Mouse (Mus musculus): ENCODE data around the gene Adgrd1.

Gene Adgrd1

GRCm38 (mm10) chr5:129161372-129162051 is 65.0 kb downstream of the Adgrd1 start:
- peak in 1 of 2 experiments; percentile 9 for DNase-seq

GRCm38 (mm10) chr5:129163416-129163815 is 66.9 kb downstream of the Adgrd1 start:
- DNase-seq, result no peak

- DNase-seq, result no peak
Observed at GRCm38 (mm10) chr5:129164091-129164490, 67.5 kb downstream of the Adgrd1 start.

GRCm38 (mm10) chr5:129164911-129165584 is 68.5 kb downstream of the Adgrd1 start:
- no peak for DNase-seq

- DNase-seq, result no peak
Observed at GRCm38 (mm10) chr5:129165595-129165994, 69.0 kb downstream of the Adgrd1 start.

DNA sequence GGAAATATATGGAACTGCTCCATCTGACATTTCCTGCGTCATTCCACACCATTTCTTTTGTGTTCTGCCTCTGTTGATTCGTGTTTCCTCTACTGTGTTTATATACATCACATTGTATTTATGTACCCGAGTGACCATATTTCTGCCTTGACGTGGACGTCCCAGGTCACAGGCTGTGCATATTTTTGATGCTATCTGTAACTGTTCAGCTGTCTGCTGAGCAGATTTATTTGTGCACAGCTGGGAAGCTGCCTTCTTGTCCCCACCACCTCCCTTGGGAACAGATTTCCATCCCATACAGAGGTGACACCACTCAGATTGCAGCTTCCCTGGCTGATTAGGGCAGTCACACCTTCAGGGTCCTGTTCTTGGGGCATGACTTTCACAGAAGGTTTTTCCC is 72.5 kb downstream of the Adgrd1 start:
- no peak for DNase-seq

GRCm38 (mm10) chr5:129169567-129169966 is 73.0 kb downstream of the Adgrd1 start:
- no peak for DNase-seq

DNA sequence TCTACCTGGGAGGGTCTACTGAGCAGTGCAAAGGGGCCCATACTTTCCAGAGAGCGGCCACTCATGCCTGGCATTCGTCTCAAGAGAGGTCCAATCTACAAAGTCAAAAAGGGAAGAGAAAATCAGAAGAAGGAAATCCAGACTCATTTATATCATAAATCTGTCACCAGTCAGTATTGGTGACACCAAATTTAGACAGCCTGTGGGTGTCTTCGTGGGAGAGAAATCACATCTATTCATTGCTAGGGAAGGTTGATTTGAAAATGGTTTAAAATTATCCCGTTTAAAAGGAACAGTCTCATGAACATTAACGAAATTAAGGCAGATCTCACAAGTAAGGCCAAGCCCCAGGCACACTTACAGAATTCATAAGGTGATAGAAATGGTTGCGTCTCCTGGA is 76.0 kb downstream of the Adgrd1 start:
- DNase-seq, result no peak

DNA sequence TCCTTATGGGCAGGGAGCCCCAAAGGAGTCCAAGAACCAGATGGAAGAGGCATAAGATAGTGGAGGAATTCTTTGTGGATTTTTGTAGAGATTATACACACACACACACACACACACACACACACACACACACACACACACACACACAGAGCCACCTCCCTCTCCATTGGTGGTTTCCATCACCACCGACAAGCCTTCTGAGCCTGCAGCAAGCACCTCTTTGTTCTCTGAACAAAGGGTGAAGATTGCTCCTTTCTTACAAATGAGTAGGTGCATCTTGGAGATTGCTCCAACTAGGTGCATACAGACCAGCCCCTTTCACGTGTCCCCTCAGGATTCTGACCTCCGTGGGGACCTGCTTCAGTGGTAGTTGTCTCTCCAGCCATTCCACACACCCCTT is 79.4 kb downstream of the Adgrd1 start:
- DNase-seq, result no peak

- DNase-seq, result peak; percentile 73 to 79
Observed at GRCm38 (mm10) chr5:129177697-129178511, 81.4 kb downstream of the Adgrd1 start.

DNA sequence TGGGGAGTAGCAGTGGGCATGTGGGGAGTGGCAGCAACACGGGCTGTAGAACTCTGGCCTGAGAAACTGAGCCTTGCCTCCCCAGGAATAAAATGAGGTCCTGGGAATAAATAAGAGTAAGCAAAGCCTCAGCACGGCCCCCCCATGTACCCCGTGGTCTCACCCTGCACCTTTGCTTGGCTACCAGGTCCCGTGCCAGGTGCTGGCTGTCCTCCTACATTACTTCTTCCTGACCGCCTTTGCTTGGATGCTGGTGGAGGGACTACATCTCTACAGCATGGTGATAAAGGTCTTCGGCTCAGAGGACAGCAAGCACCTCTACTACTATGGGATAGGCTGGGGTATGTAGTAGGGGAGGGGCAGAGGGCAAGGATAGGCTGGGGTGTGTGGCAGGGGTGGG is 82.8 kb downstream of the Adgrd1 start:
- no peak for DNase-seq

DNA sequence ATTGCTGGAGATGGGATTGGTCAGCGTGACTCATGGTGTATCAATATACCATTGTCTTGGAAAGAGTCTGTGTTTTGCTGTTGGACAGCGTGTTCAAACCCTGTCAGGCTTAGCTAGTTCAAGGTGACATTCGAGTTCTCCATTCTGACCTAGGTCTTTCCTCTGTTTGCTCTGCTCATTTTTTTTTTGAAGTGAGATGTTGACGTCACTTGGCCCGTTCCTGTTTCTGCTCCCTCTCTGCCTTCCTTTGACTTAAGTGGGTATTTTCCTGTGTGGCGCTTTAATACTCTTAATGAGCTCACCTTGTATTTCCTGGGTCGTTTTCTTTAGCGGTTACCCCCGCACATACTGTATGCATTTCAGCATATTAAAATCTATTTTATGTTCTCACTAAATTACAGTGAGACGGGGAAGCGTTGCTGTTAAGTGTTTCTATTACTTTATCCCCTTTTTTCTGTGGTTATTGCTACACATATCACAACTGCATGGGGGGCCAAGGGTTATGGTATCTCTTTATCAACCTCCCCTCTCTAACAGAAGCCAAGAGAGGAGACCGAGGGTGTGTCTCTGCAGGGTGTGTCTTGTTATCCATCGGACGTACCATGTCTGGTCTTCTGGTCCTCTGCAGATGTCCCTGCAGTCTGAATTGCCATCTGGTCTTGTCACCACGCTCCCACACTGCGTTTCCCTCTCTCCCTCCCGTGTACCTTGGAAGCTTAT is 83.6 kb downstream of the Adgrd1 start:
- DNase-seq, result no peak

DNA sequence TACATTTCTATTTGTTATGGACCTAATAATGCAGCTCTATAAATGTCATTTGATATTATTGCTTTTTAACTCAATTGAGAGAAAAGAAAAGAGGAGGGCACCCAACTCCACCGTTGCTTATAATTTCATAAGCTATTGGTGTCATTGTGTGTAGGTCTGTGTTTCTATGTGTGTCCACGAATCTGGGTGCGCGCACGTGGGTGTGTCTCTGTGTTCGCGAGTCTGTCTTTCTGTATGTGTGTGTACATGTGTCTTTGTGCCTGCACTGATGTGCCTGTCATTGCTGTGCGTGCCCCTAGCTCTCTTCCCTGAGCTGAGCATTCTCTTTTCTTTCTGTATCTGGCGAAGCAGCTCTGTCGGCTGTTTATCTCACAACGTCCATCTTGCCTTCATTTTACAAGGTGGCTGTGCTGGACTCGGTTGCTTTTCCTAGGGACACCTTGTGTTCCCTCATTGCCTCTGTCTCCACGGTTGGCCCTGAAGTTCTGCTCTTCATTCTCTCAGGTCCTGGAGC is 84.2 kb downstream of the Adgrd1 start:
- DNase-seq, result no peak

GRCm38 (mm10) chr5:129181450-129181849 is 84.9 kb downstream of the Adgrd1 start:
- DNase-seq, result no peak

DNA sequence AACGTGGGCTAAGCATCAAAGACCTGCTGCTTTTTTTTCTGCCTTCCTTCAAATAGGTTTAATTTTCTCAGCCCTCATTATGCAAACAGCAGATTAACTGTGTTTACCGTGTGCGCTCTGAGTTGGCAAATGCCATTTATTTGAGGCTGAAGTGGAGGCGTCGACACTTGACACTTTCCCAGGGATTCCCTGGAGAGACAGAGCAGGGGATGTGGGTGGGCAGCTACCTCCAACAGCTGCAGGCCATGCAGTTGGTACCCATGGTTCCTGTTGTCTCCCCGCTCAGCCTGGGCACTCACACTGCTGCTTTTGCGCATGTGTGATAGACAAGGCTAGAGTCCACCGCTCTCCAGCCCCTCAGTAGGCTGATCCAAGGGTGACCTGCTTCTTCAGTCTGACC is 86.0 kb downstream of the Adgrd1 start:
- no peak for DNase-seq

GRCm38 (mm10) chr5:129186260-129186659 is 89.7 kb downstream of the Adgrd1 start:
- DNase-seq, result peak; percentile 28 to 42

GRCm38 (mm10) chr5:129186926-129187325 is 90.4 kb downstream of the Adgrd1 start:
- DNase-seq, result no peak

GRCm38 (mm10) chr5:129189071-129189470 is 92.5 kb downstream of the Adgrd1 start:
- no peak for DNase-seq

- no peak for DNase-seq
Observed at GRCm38 (mm10) chr5:129190077-129190476, 93.5 kb downstream of the Adgrd1 start.

DNA sequence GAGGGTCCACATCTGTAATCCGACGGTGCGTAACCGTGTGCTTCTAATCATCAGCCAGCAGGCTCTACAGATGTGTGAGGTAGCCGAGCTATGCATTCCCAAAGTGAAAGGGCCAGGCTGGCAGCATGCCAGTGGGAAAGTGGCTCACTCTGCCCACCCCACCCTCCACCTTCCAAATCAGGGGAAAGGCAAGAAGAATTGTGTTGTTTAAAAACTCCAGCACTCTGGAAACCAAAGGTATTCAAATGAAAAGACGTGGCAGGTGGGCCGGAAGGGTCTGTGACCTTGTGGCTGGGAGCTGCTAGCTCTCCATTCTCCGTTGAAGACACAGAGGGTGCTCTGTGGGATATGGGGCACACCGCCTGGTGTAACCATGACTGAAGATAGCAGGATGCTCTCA is 100.0 kb downstream of the Adgrd1 start:
- DNase-seq, result no peak

DNA sequence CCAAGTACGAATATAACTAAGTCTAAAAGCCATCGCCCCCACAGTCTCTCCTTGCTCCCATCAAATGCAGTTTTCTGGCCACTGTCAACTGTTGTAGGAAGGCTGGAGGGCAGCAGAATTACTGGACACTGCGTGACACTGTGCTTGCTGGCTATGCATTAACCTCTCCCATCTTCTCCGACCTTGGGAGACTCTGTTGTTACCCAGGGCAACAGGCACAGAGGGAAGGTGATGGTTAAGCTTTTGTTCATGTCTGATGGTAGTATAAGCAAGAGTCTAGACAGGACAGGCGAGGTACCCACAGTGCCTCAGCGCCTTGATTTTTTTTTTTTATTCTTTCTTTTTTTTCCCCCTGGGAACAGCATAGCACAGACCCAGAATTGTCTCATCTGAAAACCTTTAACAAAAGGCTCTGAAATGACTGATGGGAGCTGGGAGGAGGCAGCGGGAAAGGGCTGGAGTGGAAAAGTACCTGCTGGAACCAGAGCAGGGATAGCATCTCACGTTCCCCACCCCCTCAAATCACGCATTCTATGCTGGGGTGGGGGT is 100.5 kb downstream of the Adgrd1 start:
- no peak for DNase-seq

DNA sequence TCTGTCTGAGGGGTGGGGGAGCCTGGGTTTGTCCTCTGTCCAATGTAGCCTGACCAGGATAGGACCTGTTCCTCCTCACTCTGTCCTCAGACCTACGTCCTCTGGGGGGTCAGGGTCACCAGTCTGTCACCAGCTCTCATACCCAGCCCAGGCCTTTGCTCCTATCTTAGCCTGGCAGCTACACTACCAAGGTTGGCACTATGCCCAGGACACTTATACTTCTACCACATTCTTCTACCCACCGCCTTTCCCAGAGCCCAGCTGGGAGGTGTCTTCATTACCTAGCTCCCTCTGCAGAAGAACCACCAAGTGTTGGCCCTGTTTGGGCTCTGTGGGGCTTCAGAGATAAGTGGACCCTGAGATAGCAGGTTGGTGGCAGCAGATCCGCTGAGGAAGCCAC is 103.6 kb downstream of the Adgrd1 start:
- no peak for DNase-seq

GRCm38 (mm10) chr5:129208279-129208678 is 111.7 kb downstream of the Adgrd1 start:
- DNase-seq, result no peak

Measured in thymus, postnatal 36 days (tissue).